Mouse (Mus musculus): ENCODE measurements around the gene Dpep1.

Dpep1 gene

DNA sequence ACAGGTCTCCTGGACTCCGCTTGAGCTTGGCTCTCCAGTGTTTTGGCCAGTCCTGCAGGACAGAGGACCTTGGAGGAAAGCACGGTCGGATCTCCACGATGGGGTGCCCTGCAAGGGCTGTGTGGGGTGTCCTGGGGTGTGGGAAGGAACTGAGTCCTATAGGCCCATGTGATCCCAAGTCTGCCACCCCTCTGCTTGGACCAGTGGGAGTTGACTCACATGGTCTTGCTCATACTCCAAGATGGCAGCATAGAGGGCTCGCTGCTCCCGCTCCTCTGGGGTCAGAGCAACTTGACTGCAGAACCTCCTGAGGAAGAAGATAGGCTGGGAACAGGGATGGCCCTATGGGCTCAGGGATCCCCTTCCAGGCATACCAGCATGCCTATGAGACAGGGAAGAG, 61.7 kb downstream of the Dpep1 start:
- no peak for DNase-seq (ENCODE audit: low read depth in 1 of 2, low spot score in 2 of 2)

DNA sequence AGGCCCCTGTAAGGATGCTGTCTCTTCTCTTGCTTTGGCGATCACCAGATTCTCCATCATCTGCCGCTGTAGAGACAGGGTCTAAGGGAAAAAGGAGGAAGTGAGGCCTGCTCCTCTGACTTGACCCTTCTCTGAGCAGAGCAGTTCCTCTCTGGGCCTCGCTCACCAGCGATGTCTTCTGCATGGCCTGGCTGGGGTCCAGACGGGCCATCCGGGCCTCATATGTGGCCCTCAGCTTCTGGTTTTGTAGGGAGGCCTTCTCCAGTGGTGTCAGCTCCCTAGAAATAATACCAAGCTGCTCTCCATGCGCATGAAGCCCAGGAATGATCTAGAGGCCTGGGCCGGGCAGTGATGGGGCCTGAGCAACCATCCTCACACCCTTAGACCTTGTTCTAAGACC, 62.6 kb downstream of the Dpep1 start:
- DNase-seq (ENCODE audit: low read depth in 1 of 2, low spot score in 2 of 2): peak; percentile 17 to 48

DNA sequence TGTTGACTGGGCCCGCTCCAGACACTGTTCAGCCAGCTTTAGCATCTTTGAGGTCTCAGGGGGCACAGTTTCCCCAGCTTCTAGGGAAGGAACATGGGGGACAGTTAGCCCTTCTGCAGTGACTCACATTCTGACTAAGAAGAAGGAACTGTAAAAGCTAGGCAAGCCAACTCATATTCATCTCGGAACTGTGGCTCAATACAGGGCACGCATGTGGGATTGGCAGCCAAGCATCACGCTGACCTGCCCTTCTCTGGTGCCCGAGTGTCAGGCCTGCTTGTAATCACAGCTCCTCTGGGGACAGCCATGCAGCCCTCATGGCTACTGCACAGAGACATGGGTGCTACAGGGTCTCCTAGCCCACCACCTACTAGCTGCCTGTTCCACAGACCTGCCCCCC, 64.9 kb downstream of the Dpep1 start:
- DNase-seq (ENCODE audit: low read depth in 1 of 2, low spot score in 2 of 2): no peak

Data from monocyte, adult 2 months (primary cell).